Mouse (Mus musculus): Measurements from ENCODE around the gene Plet1.

- TF ChIP-seq CTCF (IDR thresholded peaks at IDR 0.05; ENCODE audit: low read depth) (no peak), EP300 (optimal IDR thresholded peaks at IDR 0.05) (no peak)
These were observed 1.3 kb downstream of the Plet1 start for GRCm38 (mm10) chr9:50495405-50496150.

Measured in stomach, postnatal 0 days (tissue).